Mouse (Mus musculus) gastrocnemius, postnatal 10 days (tissue): ENCODE data around the gene Coro1b. TPM values are rescaled to one million over a fixed set of nuclear protein-coding genes. Genes with fewer than 3 reads are reported as not detected.
"Not testable (repeated sequence)": the region's sequence is repeated elsewhere in the genome, so short reads cannot be mapped to it uniquely, and the experiment has no call there.

Source experiments
- DNase-seq: peaks from one replicate; pipeline ENCODE4 v3.0.0; 2021; ENCODE audit warnings: mixed read lengths
- total RNA-seq, 2 experiments: library from RNA; stranded (reverse); gene quantifications; 2 replicates each; pipeline ENCODE4 v1.2.3; 2021

The Coro1b gene
- total RNA-seq, 2 experiments from 2014 or later = 41.1 to 48.6 TPM

- no peak for DNase-seq
These were observed 27.9 kb upstream of the Coro1b start for GRCm38 (mm10) chr19:4120496-4120895.

GRCm38 (mm10) chr19:4121097-4121805, 27.2 kb upstream of the Coro1b start:
- peak; percentile 99 for DNase-seq

- not testable (repeated sequence) for DNase-seq
These were observed 26.5 kb upstream of the Coro1b start for GRCm38 (mm10) chr19:4121896-4122295.

GRCm38 (mm10) chr19:4122411-4123370, 25.7 kb upstream of the Coro1b start:
- no peak for DNase-seq

DNA sequence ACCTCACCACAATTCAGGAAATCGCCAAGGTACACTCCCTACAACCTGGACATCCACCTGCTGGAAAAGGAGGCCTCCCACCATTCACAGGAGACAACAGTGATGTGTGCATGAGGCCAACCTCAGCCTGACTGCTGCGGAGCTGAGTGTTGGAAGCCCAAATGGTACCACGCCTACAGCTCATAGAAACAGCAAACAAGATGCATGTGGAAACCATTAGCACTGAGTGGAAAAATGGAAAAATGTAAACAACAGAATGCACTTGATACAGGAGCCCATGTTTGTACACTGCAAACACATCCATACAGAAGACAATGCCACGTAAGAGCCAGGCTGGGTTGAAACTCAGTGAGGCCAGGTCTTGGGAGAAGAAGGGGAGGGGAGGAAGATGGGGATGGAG, 24.0 kb upstream of the Coro1b start:
- DNase-seq = no peak

DNA sequence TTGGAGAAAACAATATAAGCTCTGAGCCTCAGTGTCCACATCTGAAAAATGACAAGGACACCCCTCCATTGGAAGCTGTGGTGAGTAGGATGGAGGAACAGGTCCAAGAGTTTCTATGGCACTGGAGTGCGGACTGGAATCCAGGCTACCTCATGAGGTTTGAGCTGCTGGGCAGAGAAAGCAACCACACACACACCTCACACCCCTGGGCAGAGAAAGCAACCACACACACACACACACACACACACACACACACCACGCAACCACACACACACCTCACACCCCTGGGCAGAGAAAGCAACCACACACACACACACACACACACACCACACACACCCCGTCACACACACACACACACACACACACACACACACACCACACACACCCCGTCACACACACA, 23.2 kb upstream of the Coro1b start:
- DNase-seq = peak; percentile 37

DNA sequence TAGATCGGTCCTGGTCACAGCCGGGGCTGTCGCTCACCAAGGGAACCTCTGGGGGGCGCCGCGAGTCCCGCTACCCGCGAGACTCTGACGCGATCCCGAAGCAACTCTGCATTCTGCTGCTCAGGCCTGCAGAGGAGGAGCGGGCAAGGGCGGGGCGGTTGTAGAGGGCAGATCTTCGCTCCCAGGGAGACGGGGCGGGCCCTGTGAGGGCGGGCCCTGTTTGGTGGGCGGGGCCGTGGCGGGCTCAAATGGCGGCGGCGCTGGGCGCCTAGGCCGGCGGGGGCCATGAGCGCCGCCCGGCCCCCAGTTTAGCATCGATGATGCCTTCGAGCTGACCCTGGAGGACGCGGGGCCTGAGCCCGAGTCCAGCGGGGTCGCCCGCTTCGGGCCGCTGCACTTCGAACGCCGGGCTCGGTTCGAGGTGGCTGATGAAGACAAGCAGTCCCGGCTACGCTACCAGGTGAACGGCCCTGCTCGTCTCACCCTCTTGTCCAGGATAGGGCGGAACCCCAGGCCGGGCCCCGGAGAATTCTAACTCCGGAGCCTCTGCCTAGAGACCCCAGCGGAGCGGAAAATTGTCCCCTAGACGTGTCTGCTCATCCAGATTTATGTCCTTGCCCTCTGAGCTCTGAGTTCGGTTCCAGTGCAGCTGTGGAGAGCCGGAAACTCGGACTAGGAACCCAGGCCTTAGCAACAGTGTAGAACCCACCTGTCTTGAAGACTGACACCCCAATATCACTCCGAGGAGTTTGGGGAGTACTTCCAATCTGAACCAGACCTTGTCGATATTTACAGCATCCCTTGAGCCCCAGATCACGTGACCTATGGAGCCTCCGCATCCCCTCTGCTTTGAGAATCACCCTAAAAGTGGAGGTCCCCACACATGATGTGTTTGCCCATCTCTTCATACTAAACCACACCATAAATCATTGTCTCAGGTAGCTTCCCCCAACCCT, 22.4 kb upstream of the Coro1b start, which contains the start of gene Aip:
Gene Aip, minus strand, starts transcription at position 118 of the 956 bp plus-strand sequence.
- DNase-seq = peak; percentile 96

DNA sequence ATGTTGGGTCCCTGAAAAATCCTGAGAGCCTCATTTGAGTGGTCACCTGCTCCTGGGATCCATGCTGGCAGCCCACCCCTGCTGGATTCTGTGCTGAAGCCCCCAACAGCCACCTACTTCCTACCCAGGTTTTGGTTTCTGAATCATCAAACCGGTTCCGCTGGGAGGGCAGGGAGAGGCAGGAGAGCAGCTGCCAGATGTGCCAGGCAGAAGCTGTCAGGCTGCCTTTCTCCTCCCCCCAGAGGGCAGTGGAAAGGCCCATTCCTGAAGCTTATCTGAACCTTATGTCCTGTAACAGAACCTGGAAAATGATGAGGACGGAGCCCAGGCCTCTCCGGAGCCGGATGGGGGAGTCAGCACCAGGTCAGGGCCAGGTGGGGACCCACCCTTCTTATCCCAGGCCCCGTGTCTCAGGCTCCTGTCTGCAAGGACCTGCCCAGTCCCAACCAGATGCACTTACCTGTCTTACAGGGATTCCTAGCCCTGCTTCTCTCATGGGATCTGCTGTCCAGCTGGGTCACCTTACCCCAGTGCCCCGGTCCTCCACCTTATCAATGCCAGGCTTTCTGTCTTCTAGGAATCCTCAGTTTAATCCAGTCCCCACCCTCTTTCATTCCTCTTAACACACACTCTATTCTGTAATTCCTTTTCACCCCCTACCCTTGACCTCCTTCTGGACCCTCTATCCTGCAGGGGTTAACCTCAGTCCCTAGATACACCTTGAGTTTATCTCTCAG, 21.5 kb upstream of the Coro1b start:
- DNase-seq = no peak

- DNase-seq = no peak
These were observed 19.0 kb upstream of the Coro1b start for GRCm38 (mm10) chr19:4129462-4129861.

DNA sequence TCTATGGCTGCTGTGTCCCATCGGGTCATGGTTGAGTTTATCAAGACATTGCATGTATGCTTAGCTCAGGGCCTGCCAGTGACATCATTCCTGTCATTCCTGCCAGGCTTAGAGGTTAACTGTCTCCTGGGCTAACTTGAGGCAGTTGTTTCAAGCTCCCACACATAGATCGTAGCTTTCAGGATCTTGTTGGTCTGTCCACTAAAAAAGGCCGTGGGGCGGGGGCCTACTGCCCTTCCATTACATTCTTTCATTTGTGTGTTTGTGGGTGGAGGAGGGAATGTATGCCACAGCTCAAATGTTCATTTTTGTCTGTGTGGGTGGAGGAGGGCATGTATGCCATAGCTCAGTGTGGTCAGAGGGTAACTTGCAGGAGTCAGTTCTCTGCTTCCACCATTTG, 18.3 kb upstream of the Coro1b start:
- DNase-seq = no peak

GRCm38 (mm10) chr19:4131075-4131474, 17.3 kb upstream of the Coro1b start:
- DNase-seq = no peak

- DNase-seq = no peak
These were observed 16.7 kb upstream of the Coro1b start for GRCm38 (mm10) chr19:4131768-4132167.

DNA sequence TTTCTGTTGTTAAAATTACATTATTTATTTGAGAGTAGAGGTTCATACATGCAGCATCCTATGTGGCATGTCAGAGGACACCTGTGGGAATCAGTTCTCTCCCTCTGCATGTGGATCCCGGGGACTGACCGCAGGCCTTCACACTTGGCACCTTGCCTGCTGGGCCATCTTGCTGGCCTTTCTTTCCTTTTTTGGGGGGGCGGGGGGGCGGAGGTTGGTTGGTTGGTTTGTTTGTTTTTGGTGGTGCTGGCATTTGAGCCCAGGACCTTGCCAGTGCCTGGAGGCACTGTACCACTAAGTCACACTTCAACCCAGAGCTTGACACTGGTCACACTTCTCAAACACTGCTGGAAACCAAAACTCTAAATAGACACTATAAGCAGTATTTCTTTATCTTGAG, 14.1 kb upstream of the Coro1b start:
- DNase-seq = no peak

DNA sequence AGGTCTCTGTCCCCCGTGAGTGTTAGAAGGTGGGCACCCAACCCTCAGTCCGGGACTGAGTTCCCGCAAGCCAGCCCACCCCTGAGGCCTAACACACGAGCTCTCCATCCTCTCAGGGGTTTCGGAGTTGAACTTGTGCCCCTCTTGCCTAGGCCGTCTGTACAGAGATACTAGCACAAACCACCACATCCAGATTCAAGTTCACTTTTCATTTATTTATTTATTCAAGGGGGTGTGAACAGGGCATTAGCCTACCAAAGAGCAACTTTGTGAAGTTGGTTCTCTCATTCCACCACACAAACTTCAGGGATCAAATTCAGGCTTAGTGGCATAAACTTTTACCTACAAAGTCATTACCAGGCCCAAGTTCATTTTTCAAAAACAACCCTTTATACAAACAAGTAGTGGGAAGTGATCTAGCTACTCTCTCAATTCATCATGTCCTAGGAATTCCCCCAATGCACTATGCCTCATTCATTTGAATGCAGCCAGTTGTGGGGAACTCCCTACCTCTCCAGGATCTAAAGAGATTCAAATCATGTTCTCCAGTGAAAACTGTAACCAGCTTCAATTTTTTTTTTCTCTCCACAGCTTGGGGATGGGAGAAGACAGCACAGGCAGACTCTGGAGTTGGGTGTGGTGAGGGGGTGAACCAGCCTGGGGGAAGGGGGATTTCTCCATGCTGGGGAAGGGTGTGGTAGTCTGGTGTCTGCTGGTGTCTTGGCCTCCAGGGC, 13.0 kb upstream of the Coro1b start:
- DNase-seq = not testable (repeated sequence)

DNA sequence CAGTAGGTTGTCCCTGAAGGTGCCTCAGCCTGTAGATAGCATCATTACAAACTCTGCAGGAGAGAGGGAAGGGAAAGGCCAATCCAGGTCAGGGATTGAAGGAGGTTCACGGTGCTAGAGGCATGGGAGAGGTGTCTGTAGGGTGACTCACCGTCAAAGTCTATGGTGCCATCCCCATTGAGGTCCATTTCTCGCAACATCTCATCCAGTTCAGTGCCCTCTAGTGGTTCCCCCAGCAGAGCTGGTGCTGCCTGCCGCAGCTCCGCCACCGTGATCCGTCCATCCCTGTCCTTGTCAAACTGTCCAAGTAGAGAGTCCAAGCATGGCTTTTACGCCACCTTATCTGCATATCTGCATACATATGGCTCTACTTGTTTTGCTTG, 12.5 kb upstream of the Coro1b start:
- not testable (repeated sequence) for DNase-seq

DNA sequence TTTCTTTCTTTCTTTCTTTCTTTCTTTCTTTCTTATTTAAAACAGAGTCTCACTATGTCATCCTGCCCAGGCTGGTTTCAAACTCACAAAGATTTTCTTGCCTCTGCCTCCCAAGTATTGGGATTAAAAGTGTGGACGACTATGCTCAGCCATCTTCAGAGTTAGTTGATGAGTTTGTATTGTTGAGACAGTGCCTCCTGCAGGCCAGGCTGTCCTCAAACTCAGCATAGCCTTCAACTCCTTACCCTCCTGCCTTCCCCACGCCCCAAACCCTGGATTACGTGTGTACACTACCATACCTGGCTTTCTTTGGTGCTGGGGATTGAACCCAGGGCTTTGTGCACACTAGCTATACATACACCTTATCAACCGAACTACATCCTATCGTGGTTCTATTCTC, 12.0 kb upstream of the Coro1b start:
- DNase-seq = no peak

GRCm38 (mm10) chr19:4137913-4138312, 10.5 kb upstream of the Coro1b start:
- DNase-seq = no peak

DNA sequence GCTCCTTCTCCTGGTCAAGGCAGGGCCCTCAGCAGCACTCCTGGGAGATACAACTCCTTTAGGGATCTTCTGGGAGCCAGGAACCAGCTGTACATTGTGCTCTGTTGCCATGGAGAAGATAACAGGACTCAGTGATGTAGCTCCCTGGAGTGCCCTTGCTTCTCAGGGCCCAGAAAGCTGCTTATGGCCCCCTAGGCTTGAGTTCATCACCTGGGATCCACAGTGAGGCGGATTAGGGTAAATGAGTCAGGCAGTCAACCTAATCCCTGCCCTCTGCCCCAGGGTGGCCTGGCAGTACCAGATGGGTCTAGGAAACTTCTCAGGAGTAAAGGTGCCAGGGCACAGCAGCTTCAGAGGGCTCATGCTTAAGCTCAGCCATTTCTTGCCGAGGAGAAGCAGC, 9.0 kb upstream of the Coro1b start, which contains the start of gene Gpr152:
Gene Gpr152, plus strand, starts transcription at position 342 of the 400 bp plus-strand sequence.
- DNase-seq = no peak

DNA sequence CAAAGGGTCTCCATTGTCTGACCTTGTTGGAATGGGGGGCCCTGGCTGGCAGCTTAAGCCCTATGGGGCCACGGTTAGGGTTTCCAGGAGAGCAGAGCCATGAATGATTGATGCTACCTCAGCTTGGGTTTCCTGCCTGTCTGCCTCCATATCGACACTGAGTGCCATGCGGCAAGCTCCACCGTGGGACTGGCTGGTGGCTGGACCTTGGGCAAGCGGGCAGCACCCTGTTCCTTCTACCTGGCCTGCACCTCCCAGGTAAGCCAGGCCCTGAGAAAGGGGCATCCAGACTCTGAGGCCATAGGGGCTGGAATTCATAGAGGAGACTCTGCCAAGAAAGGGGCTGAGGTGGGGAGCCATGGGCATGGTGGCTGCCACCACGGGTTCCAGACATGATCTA, 8.3 kb upstream of the Coro1b start:
- DNase-seq = no peak

GRCm38 (mm10) chr19:4142416-4143173, 5.8 kb upstream of the Coro1b start:
- DNase-seq = no peak
